Mouse (Mus musculus) spleen, adult 2 months (tissue): ENCODE measurements around the gene Actl11.

Experiments
- CTCF ChIP-seq: fragments of 200-500 bp; IDR thresholded peaks from 2 replicates; pipeline ENCODE4 v1.5.1; 2011; ENCODE audit warnings: mild to moderate bottlenecking, inconsistent platforms; ENCODE audit not compliant: insufficient read depth, insufficient read length, insufficient replicate concordance; ENCODE audit errors: extremely low read depth
- POLR2A ChIP-seq: fragments of 200-500 bp; IDR thresholded peaks from 2 replicates; pipeline ENCODE4 v1.6.1; 2011; ENCODE audit warnings: low read depth, low read length, inconsistent platforms

- TF ChIP-seq CTCF (no peak), POLR2A (no peak)
Observed at GRCm38 (mm10) chr9:107949184-107949921, 21.1 kb downstream of the Actl11 start.
